ENCODE assay signal across 10 mouse cellular contexts in the genomic region with DNA sequence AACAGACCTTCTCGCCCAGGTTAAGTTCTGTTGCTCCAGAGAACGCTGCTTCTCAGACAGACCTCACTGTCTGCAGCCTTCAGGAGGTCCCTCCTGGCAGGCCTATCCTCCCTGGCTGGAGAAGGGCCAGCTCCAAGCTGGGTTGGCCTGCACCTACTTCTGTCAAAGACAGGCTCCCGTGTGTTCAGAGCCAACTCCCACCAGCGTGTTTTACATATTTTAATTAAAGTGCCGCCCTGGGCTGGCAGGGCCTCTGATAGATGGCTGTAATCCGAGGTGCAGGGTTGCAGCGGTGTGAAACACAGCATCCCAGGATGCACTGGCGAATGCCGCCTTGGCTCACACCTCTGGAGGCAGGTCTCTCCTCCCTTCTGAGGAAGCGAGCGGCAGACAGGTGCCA. TPM values are rescaled to one million over a fixed set of nuclear protein-coding genes. Genes with fewer than 3 reads are reported as not detected.
DNase-seq lines count a peak whose midpoint lies in the region; ATAC-seq lines count a peak whose summit lies in the region.
"Had no signal": no experiment of that assay in that cellular context is flagged by ENCODE, and none has a peak within 500 bp of the region (broad histone marks: within the 10 kb centered on the region; RNA-seq: fewer than 3 reads in every experiment).

No protein-coding gene starts in this region.

- no peaks in the 10 kb centered on the region for H3K36me3 ChIP-seq in intestine, embryonic 16.5 days (ENCODE audit: control insufficient read depth, insufficient read depth, low read length)
- no peaks in the 10 kb centered on the region for H3K36me3 ChIP-seq in intestine, embryonic 15.5 days
- H3K36me3 ChIP-seq in limb, embryonic 10.5 days: no peaks in the 10 kb centered on the region
- no peaks in the 10 kb centered on the region for H3K36me3 ChIP-seq in liver, embryonic 12.5 days

- no peak overlapping the region for H3K9ac ChIP-seq in intestine, embryonic 16.5 days (ENCODE audit: low read depth, low read length)
- H3K9ac ChIP-seq in intestine, embryonic 15.5 days: no peak overlapping the region
- H3K9ac ChIP-seq in liver, embryonic 12.5 days: no peak overlapping the region

- DNase-seq in cerebellum, adult 11-12 months: peak; percentile 47
- DNase-seq in cerebellum, postnatal 36 days: peak; percentile 45 to 51
- DNase-seq in limb, embryonic 10.5 days (ENCODE audit: low spot score): no peak
- DNase-seq in embryo, embryonic 10.5 days (ENCODE audit: low spot score): no peak
- DNase-seq: adrenal gland, postnatal 36 days; lung, postnatal 10 days had no signal

- no peaks in the 10 kb centered on the region for H3K27me3 ChIP-seq in intestine, embryonic 16.5 days (replicated peaks; ENCODE audit: control insufficient read depth, insufficient read depth, low read length)
- no peaks in the 10 kb centered on the region for H3K27me3 ChIP-seq in intestine, embryonic 15.5 days (replicated peaks)
- peaks cover 41% of the 10 kb centered on the region for H3K27me3 ChIP-seq in limb, embryonic 10.5 days (ENCODE audit: low read depth, poor library complexity, severe bottlenecking)
- peaks cover 23% of the 10 kb centered on the region for H3K27me3 ChIP-seq in liver, embryonic 12.5 days (replicated peaks)

- H3K9me3 ChIP-seq in intestine, embryonic 16.5 days (ENCODE audit: control insufficient read depth, low read length): no peaks in the 10 kb centered on the region
- no peaks in the 10 kb centered on the region for H3K9me3 ChIP-seq in intestine, embryonic 15.5 days
- H3K9me3 ChIP-seq in limb, embryonic 10.5 days (replicated peaks): no peaks in the 10 kb centered on the region
- H3K9me3 ChIP-seq in liver, embryonic 12.5 days (replicated peaks): no peaks in the 10 kb centered on the region

- H3K27ac ChIP-seq in intestine, embryonic 16.5 days (ENCODE audit: low read length): no peak overlapping the region
- no peak overlapping the region for H3K27ac ChIP-seq in intestine, embryonic 15.5 days
- H3K27ac ChIP-seq in limb, embryonic 10.5 days: 0 out of 2 replicates have a peak overlapping the region, but pooled peaks have one; percentile 19
- no peak overlapping the region for H3K27ac ChIP-seq in liver, embryonic 12.5 days

- no peak overlapping the region for H3K4me3 ChIP-seq in intestine, embryonic 16.5 days (ENCODE audit: low read length)
- no peak overlapping the region for H3K4me3 ChIP-seq in intestine, embryonic 15.5 days (replicated peaks)
- no peak overlapping the region for H3K4me3 ChIP-seq in limb, embryonic 10.5 days
- no peak overlapping the region for H3K4me3 ChIP-seq in liver, embryonic 12.5 days

- no peak overlapping the region for H3K4me2 ChIP-seq in intestine, embryonic 16.5 days (ENCODE audit: low read depth, low read length)
- no peak overlapping the region for H3K4me2 ChIP-seq in intestine, embryonic 15.5 days (replicated peaks)
- no peak overlapping the region for H3K4me2 ChIP-seq in liver, embryonic 12.5 days

- WGBS in intestine, embryonic 16.5 days: 43% methylated on average over 11 of the region's 11 CpGs
- 39% methylated on average over 11 of the region's 11 CpGs for WGBS in intestine, embryonic 15.5 days
- WGBS in limb, embryonic 10.5 days: 18% methylated on average over 11 of the region's 11 CpGs
- WGBS in liver, embryonic 12.5 days (ENCODE audit: insufficient replicate concordance): 45% methylated on average over 11 of the region's 11 CpGs

- 0 out of 2 replicates have a peak, but pooled peaks have one; percentile 9 for ATAC-seq in intestine, embryonic 16.5 days
- no peak for ATAC-seq in intestine, embryonic 15.5 days
- ATAC-seq in liver, embryonic 12.5 days: no peak
- ATAC-seq: inflammation-experienced regulatory T-cells, adult 6 months had no signal

- H3K4me1 ChIP-seq in intestine, embryonic 16.5 days (ENCODE audit: control insufficient read depth, insufficient read depth, low read length): no peaks in the 10 kb centered on the region
- no peaks in the 10 kb centered on the region for H3K4me1 ChIP-seq in intestine, embryonic 15.5 days (replicated peaks)
- H3K4me1 ChIP-seq in limb, embryonic 10.5 days: peaks cover 18% of the 10 kb centered on the region
- no peaks in the 10 kb centered on the region for H3K4me1 ChIP-seq in liver, embryonic 12.5 days

RNA-seq across cellular contexts. Expression of gene Ccdc182, which starts 5.5 kb away (rescaled TPM):
- not detected in 2 replicates for polyA plus RNA-seq in intestine, embryonic 16.5 days (2015; fragmentation: Nextera tagmentation; extraction: Ambion mirVana)
- not detected in 2 replicates for polyA plus RNA-seq in intestine, embryonic 15.5 days (2015; fragmentation: Nextera tagmentation; extraction: Ambion mirVana)
- polyA plus RNA-seq in limb, embryonic 10.5 days (2016; fragmentation: Nextera tagmentation; extraction: Ambion mirVana): not detected in 2 replicates
- 0.10 and 0.14 TPM in 2 replicates for polyA plus RNA-seq in liver, embryonic 12.5 days (2016; fragmentation: Nextera tagmentation; extraction: Ambion mirVana)
- polyA plus RNA-seq: inflammation-experienced regulatory T-cells, adult 6 months had no signal

Comparison
In these comparisons a context has a peak if more than half of its experiments do, and no peak if none do; other contexts are left out.
1. DNase-seq: peak in cerebellum, adult 11-12 months (single experiment) and cerebellum, postnatal 36 days (2 of 2); none in limb, embryonic 10.5 days (single experiment) and embryo, embryonic 10.5 days (single experiment).